Mouse (Mus musculus) ES-E14 (cell line): ENCODE data around the gene Prss42. TPM values are rescaled to one million over a fixed set of nuclear protein-coding genes. Genes with fewer than 3 reads are reported as not detected.

Source experiments
- DNase-seq: peaks from one replicate; pipeline ENCODE4 v3.0.0-alpha.2; 2013; ENCODE audit warnings: low read depth, low spot score
- H3K27ac ChIP-seq: 2 replicates; pipeline ENCODE4 v1.5.1; 2012; ENCODE audit warnings: low read depth, mild to moderate bottlenecking, low read length, moderate library complexity, mixed read lengths; ENCODE audit not compliant: poor library complexity, insufficient read depth, severe bottlenecking
- H3K36me3 ChIP-seq: 2 replicates; pipeline ENCODE4 v1.6.1; 2012; ENCODE audit warnings: mild to moderate bottlenecking, low read length, moderate library complexity, mixed read lengths; ENCODE audit not compliant: control insufficient read depth, poor library complexity, insufficient read depth, severe bottlenecking
- H3K4me1 ChIP-seq, 2 experiments: fragments of 150-350 bp in 1 of 2; sonication (generic) in 1 of 2; 2 replicates each; pipeline ENCODE4 v1.6.1; 2012; ENCODE audit warnings: low read length in 2 of 2, mild to moderate bottlenecking in 1 of 2, mixed read lengths in 1 of 2; ENCODE audit not compliant: control insufficient read depth in 2 of 2, insufficient read depth in 2 of 2, poor library complexity in 1 of 2
- H3K4me3 ChIP-seq, 2 experiments: fragments of 150-350 bp in 1 of 2; sonication (generic) in 1 of 2; 2 replicates each; pipeline ENCODE4 v1.5.1; 2012; ENCODE audit warnings: low read length in 2 of 2, low read depth in 1 of 2, mild to moderate bottlenecking in 1 of 2, mixed read lengths in 1 of 2; ENCODE audit not compliant: insufficient read depth in 1 of 2, poor library complexity in 1 of 2, severe bottlenecking in 1 of 2
- H3K9ac ChIP-seq: 2 replicates; pipeline ENCODE4 v1.6.1; 2012; ENCODE audit warnings: low read depth, mild to moderate bottlenecking, low read length, mixed read lengths; ENCODE audit not compliant: poor library complexity, insufficient read depth, severe bottlenecking
- H3K9me3 ChIP-seq: fragments of 150-350 bp; sonication (generic); 2 replicates; pipeline ENCODE4 v1.6.1; 2012; ENCODE audit warnings: low read depth, mild to moderate bottlenecking, low read length; ENCODE audit not compliant: control insufficient read depth, insufficient read depth
- CHD2 ChIP-seq: IDR thresholded peaks from 2 replicates; pipeline ENCODE4 v1.6.1; 2014; ENCODE audit warnings: mild to moderate bottlenecking, low read depth, low read length, inconsistent platforms
- HCFC1 ChIP-seq: IDR thresholded peaks from 2 replicates; pipeline ENCODE4 v1.6.1; 2012; ENCODE audit warnings: low read length, inconsistent platforms, borderline replicate concordance; ENCODE audit not compliant: insufficient read depth
- MAFK ChIP-seq: IDR thresholded peaks from 2 replicates; pipeline ENCODE4 v1.6.1; 2014; ENCODE audit warnings: mild to moderate bottlenecking, low read depth, low read length, inconsistent platforms; ENCODE audit not compliant: insufficient read depth
- ZC3H11A ChIP-seq: IDR thresholded peaks from 2 replicates; pipeline ENCODE4 v1.6.1; 2012; ENCODE audit warnings: low read depth, mild to moderate bottlenecking, inconsistent platforms, low read length, borderline replicate concordance
- ZNF384 ChIP-seq: IDR thresholded peaks from 2 replicates; pipeline ENCODE4 v1.6.1; 2012; ENCODE audit warnings: low read depth, low read length, inconsistent platforms
- in situ Hi-C, 2 experiments: fragments of 600-800 bp; cut with MboI; formaldehyde crosslinking; loops; one replicate each; pipeline ENCODE4 v1.15.1; 2025; ENCODE audit warnings: low sequenced_read_pairs in 2 of 2, inconsistent platforms in 1 of 2; ENCODE audit not compliant: unreplicated experiment in 2 of 2
- total RNA-seq: library from RNA; depleted of rRNA; stranded (reverse); fragments of 300-350 nt; gene quantifications from 2 replicates; pipeline ENCODE4 v1.2.3, GENCODE M21; 2012

Gene Prss42
- total RNA-seq, 1 experiment: 7.5 TPM

GRCm38 (mm10) chr9:110762763-110763162 is 35.2 kb upstream of the Prss42 start:
- no peak for DNase-seq
- Histone ChIP-seq H3K4me1 (no peaks in the 10 kb centered on the region; a peak in 1 of 4 replicates), H3K9me3 (no peaks in the 10 kb centered on the region), H3K36me3 (no peaks in the 10 kb centered on the region), H3K9ac (no peak overlapping the region), H3K27ac (no peak overlapping the region), H3K4me3 (no peak overlapping the region)
- in situ Hi-C loops: no loop called here
- TF ChIP-seq ZNF384: no peak
- TF ChIP-seq HCFC1: no peak
- no peak for TF ChIP-seq ZC3H11A
- TF ChIP-seq MAFK: no peak
- no peak for TF ChIP-seq CHD2

- Histone ChIP-seq H3K36me3 (no peaks in the 10 kb centered on the region), H3K4me1 (no peaks in the 10 kb centered on the region; a peak in 1 of 4 replicates), H3K27ac (no peak overlapping the region), H3K4me3 (no peak overlapping the region), H3K9ac (no peak overlapping the region), H3K9me3 (no peaks in the 10 kb centered on the region)
- TF ChIP-seq HCFC1 (no peak), ZC3H11A (no peak), CHD2 (no peak), MAFK (no peak), ZNF384 (no peak)
- DNase-seq: no peak
- in situ Hi-C loops: no loop called here
Measured at GRCm38 (mm10) chr9:110763405-110763804, 34.6 kb upstream of the Prss42 start.

- DNase-seq: no peak
- Histone ChIP-seq H3K9ac (no peak overlapping the region), H3K4me3 (no peak overlapping the region), H3K9me3 (no peaks in the 10 kb centered on the region), H3K4me1 (no peaks in the 10 kb centered on the region), H3K36me3 (no peaks in the 10 kb centered on the region), H3K27ac (no peak overlapping the region)
- in situ Hi-C loops: no loop called here
- TF ChIP-seq CHD2: no peak
- TF ChIP-seq HCFC1: no peak
- no peak for TF ChIP-seq ZC3H11A
- no peak for TF ChIP-seq MAFK
- no peak for TF ChIP-seq ZNF384
Measured at GRCm38 (mm10) chr9:110772336-110772735, 25.6 kb upstream of the Prss42 start.

- in situ Hi-C loops: no loop called here
- DNase-seq: no peak
- no peak overlapping the region for H3K9ac ChIP-seq
- TF ChIP-seq MAFK (no peak), CHD2 (no peak), HCFC1 (no peak), ZNF384 (no peak), ZC3H11A (no peak)
- peak overlapping the region in 1 of 2 experiments; percentile 3; a peak in 1 of 4 replicates for H3K4me3 ChIP-seq
- H3K36me3 ChIP-seq: no peaks in the 10 kb centered on the region
- H3K4me1 ChIP-seq: no peaks in the 10 kb centered on the region
- H3K27ac ChIP-seq: no peak overlapping the region
- H3K9me3 ChIP-seq: no peaks in the 10 kb centered on the region
Measured at GRCm38 (mm10) chr9:110774403-110775268, 23.3 kb upstream of the Prss42 start.
